Mouse (Mus musculus) MEL (cell line): ENCODE measurements around the gene Ehbp1. TPM values are rescaled to one million over a fixed set of nuclear protein-coding genes. Genes with fewer than 3 reads are reported as not detected.

ENCODE experiments used
- DNase-seq: peaks from one replicate; pipeline ENCODE4 v3.0.0; 2011; ENCODE audit warnings: low read depth, low spot score
- H3K27ac ChIP-seq: 2 replicates; pipeline ENCODE4 v1.5.1; 2012; ENCODE audit warnings: low read depth, mild to moderate bottlenecking, control low read depth, low read length, moderate library complexity; ENCODE audit not compliant: control insufficient read depth
- H3K27me3 ChIP-seq, 2 experiments: fragments of 150-350 bp in 1 of 2; sonication (generic) in 1 of 2; 2 replicates each; pipeline ENCODE4 v1.6.1; 2012; ENCODE audit warnings: low read length in 2 of 2, mild to moderate bottlenecking in 2 of 2, improper control_type of control experiment in 1 of 2, moderate library complexity in 1 of 2; ENCODE audit not compliant: insufficient read depth in 2 of 2, control insufficient read depth in 1 of 2
- H3K36me3 ChIP-seq, 2 experiments: 2 replicates each; pipeline ENCODE4 v1.6.1; 2012 to 2014; ENCODE audit warnings: low read length in 2 of 2, improper control_type of control experiment in 1 of 2, inconsistent platforms in 1 of 2, mild to moderate bottlenecking in 1 of 2; ENCODE audit not compliant: insufficient read depth in 2 of 2, control insufficient read depth in 1 of 2
- H3K4me1 ChIP-seq, 2 experiments: fragments of 150-350 bp in 1 of 2; sonication (generic) in 1 of 2; 2 replicates each; pipeline ENCODE4 v1.6.1; 2012; ENCODE audit warnings: low read length in 2 of 2, improper control_type of control experiment in 1 of 2, mild to moderate bottlenecking in 1 of 2; ENCODE audit not compliant: insufficient read depth in 2 of 2, control insufficient read depth in 1 of 2
- H3K4me3 ChIP-seq, 2 experiments: fragments of 150-350 bp in 1 of 2; sonication (generic) in 1 of 2; 2 replicates each; pipeline ENCODE4 v1.5.1; 2012; ENCODE audit warnings: low read depth in 2 of 2, low read length in 2 of 2, mild to moderate bottlenecking in 2 of 2, moderate library complexity in 2 of 2, control low read depth in 1 of 2, improper control_type of control experiment in 1 of 2; ENCODE audit not compliant: control insufficient read depth in 1 of 2, insufficient read depth in 1 of 2
- H3K79me2 ChIP-seq: 2 replicates; pipeline ENCODE4 v1.6.1; 2012; ENCODE audit warnings: mild to moderate bottlenecking, low read length, moderate library complexity; ENCODE audit not compliant: control insufficient read depth, poor library complexity, insufficient read depth
- H3K9ac ChIP-seq: 2 replicates; pipeline ENCODE4 v1.6.1; 2012; ENCODE audit warnings: low read depth, mild to moderate bottlenecking, control low read depth, low read length, moderate library complexity; ENCODE audit not compliant: control insufficient read depth, poor library complexity, severe bottlenecking
- H3K9me3 ChIP-seq: fragments of 150-350 bp; sonication (generic); replicated peaks from 2 replicates; pipeline ENCODE4 v1.6.1; 2012; ENCODE audit warnings: mild to moderate bottlenecking, low read length, improper control_type of control experiment, moderate library complexity; ENCODE audit not compliant: insufficient read depth
- BHLHE40 ChIP-seq: IDR thresholded peaks from 2 replicates; pipeline ENCODE4 v1.6.1; 2012; ENCODE audit warnings: low read depth, mild to moderate bottlenecking, inconsistent platforms, low read length, improper control_type of control experiment, borderline replicate concordance
- E2F4 ChIP-seq: IDR thresholded peaks from 2 replicates; pipeline ENCODE4 v1.6.1; 2011; ENCODE audit warnings: low read depth, low read length, improper control_type of control experiment, borderline replicate concordance
- ELF1 ChIP-seq: IDR thresholded peaks from 2 replicates; pipeline ENCODE4 v1.6.1; 2014; ENCODE audit warnings: low read depth, mild to moderate bottlenecking, inconsistent platforms, low read length, improper control_type of control experiment, moderate library complexity
- EP300 ChIP-seq, 2 experiments: IDR thresholded peaks; 2 replicates each; pipeline ENCODE4 v1.6.1; 2011; ENCODE audit warnings: improper control_type of control experiment in 2 of 2, low read length in 2 of 2, low read depth in 1 of 2, mild to moderate bottlenecking in 1 of 2
- GABPA ChIP-seq: IDR thresholded peaks from 2 replicates; pipeline ENCODE4 v1.6.1; 2012; ENCODE audit warnings: low read depth, mild to moderate bottlenecking, inconsistent platforms, low read length, improper control_type of control experiment, moderate library complexity
- KAT2A ChIP-seq: conservative IDR thresholded peaks from 2 replicates; pipeline ENCODE4 v1.6.1; 2012; ENCODE audit warnings: low read depth, low read length, improper control_type of control experiment, inconsistent platforms
- MAX ChIP-seq: IDR thresholded peaks from 2 replicates; pipeline ENCODE4 v1.6.1; 2011; ENCODE audit warnings: low read length, improper control_type of control experiment
- MAZ ChIP-seq: IDR thresholded peaks from 2 replicates; pipeline ENCODE4 v1.6.1; 2012; ENCODE audit warnings: low read depth, mild to moderate bottlenecking, inconsistent platforms, low read length, improper control_type of control experiment
- MEF2A ChIP-seq: IDR thresholded peaks from 2 replicates; pipeline ENCODE4 v1.6.1; 2014; ENCODE audit warnings: low read depth, mild to moderate bottlenecking, inconsistent platforms, low read length, improper control_type of control experiment; ENCODE audit not compliant: poor library complexity, insufficient replicate concordance, severe bottlenecking; ENCODE audit errors: extremely low read depth
- MXI1 ChIP-seq: IDR thresholded peaks from 2 replicates; pipeline ENCODE4 v1.6.1; 2011; ENCODE audit warnings: mild to moderate bottlenecking, low read depth, low read length, improper control_type of control experiment
- MYC ChIP-seq: IDR thresholded peaks from 2 replicates; pipeline ENCODE4 v1.6.1; 2011; ENCODE audit warnings: low read depth, mild to moderate bottlenecking, low read length, improper control_type of control experiment, moderate library complexity
- POLR2A ChIP-seq, 2 experiments: IDR thresholded peaks; 2 replicates each; pipeline ENCODE4 v1.6.1; 2011 to 2012; ENCODE audit warnings: low read length in 2 of 2, mild to moderate bottlenecking in 2 of 2, control low read depth in 1 of 2, improper control_type of control experiment in 1 of 2, low read depth in 1 of 2, moderate library complexity in 1 of 2; ENCODE audit not compliant: control insufficient read depth in 1 of 2, insufficient read depth in 1 of 2, poor library complexity in 1 of 2
- POLR2AphosphoS2 ChIP-seq: IDR thresholded peaks from 2 replicates; pipeline ENCODE4 v1.6.1; 2011; ENCODE audit warnings: low read length, improper control_type of control experiment
- POLR2AphosphoS5 ChIP-seq: IDR thresholded peaks from 2 replicates; pipeline ENCODE4 v1.6.1; 2012; ENCODE audit warnings: low read depth, borderline replicate concordance, mild to moderate bottlenecking, inconsistent platforms, low read length, moderate library complexity, mixed read lengths
- SMC3 ChIP-seq: IDR thresholded peaks from 2 replicates; pipeline ENCODE4 v1.6.1; 2011; ENCODE audit warnings: low read depth, low read length, improper control_type of control experiment
- USF2 ChIP-seq, 2 experiments: IDR thresholded peaks; 2 replicates each; pipeline ENCODE4 v1.6.1; 2011 to 2012; ENCODE audit warnings: improper control_type of control experiment in 2 of 2, low read length in 2 of 2, borderline replicate concordance in 1 of 2, inconsistent platforms in 1 of 2, low read depth in 1 of 2, mild to moderate bottlenecking in 1 of 2; ENCODE audit not compliant: insufficient read depth in 1 of 2
- polyA plus RNA-seq, 2 experiments: library from polyadenylated mRNA; stranded (reverse) in 1 of 2; unstranded in 1 of 2; fragments of >175 nt in 1 of 2; fragments of >200 nt in 1 of 2; gene quantifications; 2 replicates each; pipeline versions ENCODE4 v1.2.1 to v1.2.4; 2012; ENCODE audit warnings: low replicate concordance in 2 of 2, low read depth in 1 of 2; ENCODE audit not compliant: insufficient read length in 2 of 2, insufficient read depth in 1 of 2, missing spikeins in 1 of 2
- total RNA-seq: library from RNA; depleted of rRNA; stranded (reverse); fragments of 300-350 nt; gene quantifications from 2 replicates; pipeline ENCODE4 v1.2.3, GENCODE M21; 2012

The Ehbp1 gene
- total and polyA plus RNA-seq, 3 experiments: 3.6 to 3.7 TPM; not detected in 1

DNA sequence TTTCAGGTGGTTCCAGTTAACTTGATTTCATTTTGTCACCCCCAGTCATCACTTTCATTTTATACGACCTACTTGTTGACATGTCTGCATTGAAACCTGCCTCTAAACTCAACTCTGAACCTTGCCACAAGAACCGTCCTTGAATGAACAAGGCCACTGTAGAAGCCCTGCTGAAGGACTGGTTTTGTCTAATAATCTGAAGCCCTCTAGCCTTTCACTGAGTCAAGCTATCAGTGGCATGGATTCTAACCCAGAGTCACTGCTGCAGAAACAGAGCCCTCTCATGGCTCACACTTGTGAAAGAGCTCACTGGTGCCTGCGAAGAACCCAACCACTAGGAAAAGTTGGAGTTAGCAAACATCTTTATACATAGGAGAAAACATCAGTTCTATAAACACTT lies 142.2 kb downstream of the Ehbp1 start:
- Histone ChIP-seq H3K9ac (no peak overlapping the region), H3K36me3 (peaks cover 0 to 7% of the 10 kb centered on the region in 2 experiments; a peak in 2 of 4 replicates), H3K9me3 (no peaks in the 10 kb centered on the region), H3K4me1 (peaks cover 3% of the 10 kb centered on the region in 2 experiments; a peak in 2 of 4 replicates), H3K27me3 (no peaks in the 10 kb centered on the region), H3K79me2 (no peaks in the 10 kb centered on the region), H3K27ac (no peak overlapping the region), H3K4me3 (no peak overlapping the region)
- no peak for DNase-seq
- TF ChIP-seq KAT2A (no peak), E2F4 (no peak), POLR2AphosphoS5 (no peak), GABPA (no peak), EP300 (IDR thresholded peaks at IDR 0.05; ENCODE audit: low read depth in 1 of 2, low read length in 2 of 2) (no peak), POLR2AphosphoS2 (no peak), USF2 (IDR thresholded peaks at IDR 0.05; ENCODE audit: borderline replicate concordance in 1 of 2, insufficient read depth in 1 of 2, low read depth in 1 of 2, low read length in 2 of 2) (no peak), POLR2A (IDR thresholded peaks at IDR 0.05; ENCODE audit: control insufficient read depth in 1 of 2, insufficient read depth in 1 of 2, low read depth in 1 of 2, low read length in 2 of 2, poor library complexity in 1 of 2) (no peak), SMC3 (no peak)

DNA sequence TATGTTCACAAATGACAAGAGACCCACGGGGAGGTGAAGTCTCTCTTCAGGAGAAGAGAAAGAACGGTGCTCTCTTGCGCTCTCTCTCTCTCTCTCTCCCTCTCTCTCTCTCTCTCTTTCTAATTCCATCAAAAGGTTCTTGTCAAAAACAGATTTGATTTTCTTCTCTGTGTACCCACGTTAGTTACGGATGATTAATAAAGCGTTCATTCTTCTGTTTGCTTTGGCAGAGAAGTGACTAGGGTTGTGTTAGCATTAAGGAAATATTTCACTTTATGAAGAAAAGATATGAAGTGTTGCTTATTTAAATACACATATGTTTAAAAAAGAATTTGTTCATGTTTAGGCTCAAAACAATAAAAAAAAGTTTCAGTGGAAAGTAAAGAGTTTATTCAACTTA lies 143.7 kb downstream of the Ehbp1 start:
- DNase-seq: no peak
- H3K27ac ChIP-seq: no peak overlapping the region
- H3K36me3 ChIP-seq: peaks cover 0 to 7% of the 10 kb centered on the region in 2 experiments; a peak in 2 of 4 replicates
- H3K4me3 ChIP-seq: no peak overlapping the region
- no peak overlapping the region for H3K9ac ChIP-seq
- TF ChIP-seq MYC (no peak), ELF1 (no peak), KAT2A (no peak), MEF2A (no peak), BHLHE40 (no peak), EP300 (IDR thresholded peaks at IDR 0.05; ENCODE audit: low read depth in 1 of 2, low read length in 2 of 2) (no peak), MXI1 (no peak), MAZ (no peak), MAX (no peak)
- no peaks in the 10 kb centered on the region for H3K79me2 ChIP-seq
- H3K27me3 ChIP-seq: no peaks in the 10 kb centered on the region
- peaks cover 3 to 8% of the 10 kb centered on the region in 2 experiments; a peak in 2 of 4 replicates for H3K4me1 ChIP-seq
- H3K9me3 ChIP-seq: no peaks in the 10 kb centered on the region
